Mouse (Mus musculus) kidney, adult 2 months (tissue): Measurements from ENCODE around the gene Nup214. TPM values are rescaled to one million over a fixed set of nuclear protein-coding genes. Genes with fewer than 3 reads are reported as not detected.

ENCODE experiments used
- DNase-seq: peaks from one replicate; pipeline ENCODE4 v3.0.0; 2021
- H3K27ac ChIP-seq: fragments of 200-500 bp; 2 replicates; pipeline ENCODE4 v1.5.1; 2012; ENCODE audit warnings: low read depth, low read length, control low read depth, inconsistent platforms; ENCODE audit not compliant: insufficient read depth
- H3K27me3 ChIP-seq: fragments of 200-500 bp; replicated peaks from 2 replicates; pipeline ENCODE4 v1.6.1; 2012; ENCODE audit warnings: mild to moderate bottlenecking, moderate library complexity, low read length, inconsistent platforms; ENCODE audit not compliant: control insufficient read depth, insufficient read depth
- H3K36me3 ChIP-seq: fragments of 200-500 bp; 2 replicates; pipeline ENCODE4 v1.6.1; 2012; ENCODE audit warnings: mild to moderate bottlenecking, moderate library complexity, low read length, inconsistent platforms; ENCODE audit not compliant: control insufficient read depth, insufficient read depth
- H3K4me1 ChIP-seq: fragments of 200-500 bp; 2 replicates; pipeline ENCODE4 v1.6.1; 2011; ENCODE audit warnings: low read length; ENCODE audit not compliant: control insufficient read depth, insufficient read depth
- H3K4me3 ChIP-seq: fragments of 200-500 bp; 2 replicates; pipeline ENCODE4 v1.5.1; 2011; ENCODE audit warnings: mild to moderate bottlenecking, low read depth, low read length, control low read depth; ENCODE audit not compliant: insufficient read depth
- CTCF ChIP-seq: fragments of 200-500 bp; conservative IDR thresholded peaks from 2 replicates; pipeline ENCODE4 v1.5.1; 2011; ENCODE audit warnings: low read depth, mild to moderate bottlenecking, control low read depth, low read length, moderate library complexity, mixed read lengths; ENCODE audit not compliant: insufficient read depth, insufficient read length
- POLR2A ChIP-seq: fragments of 200-500 bp; IDR thresholded peaks from one replicate; pipeline ENCODE4 v1.6.1; 2011; ENCODE audit warnings: low read depth, low read length, control low read depth
- WGBS: fragments of 180-500 bp; shearing (Covaris S2); methylation state at CpG from one replicate; pipeline ENCODE4 v1.1.7; 2018; 5-methylcytosine and 5-hydroxymethylcytosine counted together
- polyA plus RNA-seq: library from polyadenylated mRNA; depleted of rRNA; stranded (reverse); fragments of >200 nt; gene quantifications from 2 replicates; pipeline ENCODE4 v1.2.3, GENCODE M21; 2012

The Nup214 gene
- polyA plus RNA-seq, 1 experiment: 41.8 TPM

DNA sequence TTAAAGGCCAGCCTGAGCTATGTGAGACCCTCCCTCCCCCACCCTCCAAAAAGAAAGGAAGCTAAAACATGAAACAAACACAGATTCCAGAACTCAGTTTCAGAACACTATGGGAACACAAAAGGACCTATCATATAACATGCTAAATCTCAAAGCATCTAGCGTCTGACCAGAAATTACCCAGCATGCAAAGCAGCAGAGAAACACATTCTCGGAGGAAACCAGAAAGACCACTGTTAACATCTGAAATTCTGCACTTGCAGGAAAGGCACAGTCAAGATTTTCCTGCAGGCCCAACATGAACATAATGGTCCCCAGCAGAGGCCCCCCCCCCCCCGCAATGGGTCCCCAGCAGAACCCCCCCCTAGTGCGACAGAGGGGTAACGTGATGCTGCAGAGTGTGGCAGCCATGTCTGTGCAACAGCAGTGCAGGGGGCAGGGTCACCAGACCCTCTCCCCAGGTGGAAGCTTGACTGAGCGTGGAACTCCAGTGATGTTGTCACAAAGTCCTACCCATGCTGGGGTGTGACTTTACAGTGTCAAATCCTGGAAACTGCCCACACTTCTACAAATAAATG, 86.1 kb downstream of the Nup214 start:
- Histone ChIP-seq H3K27ac (no peak overlapping the region), H3K4me1 (no peaks in the 10 kb centered on the region), H3K27me3 (no peaks in the 10 kb centered on the region), H3K36me3 (no peaks in the 10 kb centered on the region), H3K4me3 (no peak overlapping the region)
- DNase-seq: no peak
- TF ChIP-seq CTCF (no peak), POLR2A (no peak)
- 65% methylated on average over 6 of the region's 6 CpGs for WGBS

DNA sequence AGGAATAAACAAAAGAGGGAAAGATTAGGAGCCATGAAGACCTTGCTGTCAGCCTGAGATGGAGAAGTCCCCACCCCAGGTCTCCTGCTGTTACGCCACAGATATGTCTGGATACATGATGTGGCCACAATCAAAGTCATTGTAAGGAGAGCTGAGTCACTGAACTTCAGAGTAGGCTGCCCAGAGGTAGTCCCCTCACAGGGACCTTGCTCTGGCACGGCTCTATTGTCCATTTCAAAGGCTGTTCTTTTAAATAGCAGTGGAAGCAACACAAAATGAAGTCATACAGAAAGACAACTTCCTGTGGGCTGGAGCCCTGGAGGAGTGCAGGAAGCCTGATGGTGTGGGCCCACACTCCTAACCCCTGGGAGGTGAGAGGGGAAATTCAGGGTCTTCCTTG, 87.0 kb downstream of the Nup214 start:
- H3K36me3 ChIP-seq: no peaks in the 10 kb centered on the region
- H3K27me3 ChIP-seq: no peaks in the 10 kb centered on the region
- H3K4me1 ChIP-seq: no peaks in the 10 kb centered on the region
- TF ChIP-seq CTCF (no peak), POLR2A (no peak)
- no peak for DNase-seq
- H3K27ac ChIP-seq: no peak overlapping the region
- 70% methylated on average over 2 of the region's 2 CpGs for whole genome bisulfite sequencing
- no peak overlapping the region for H3K4me3 ChIP-seq

DNA sequence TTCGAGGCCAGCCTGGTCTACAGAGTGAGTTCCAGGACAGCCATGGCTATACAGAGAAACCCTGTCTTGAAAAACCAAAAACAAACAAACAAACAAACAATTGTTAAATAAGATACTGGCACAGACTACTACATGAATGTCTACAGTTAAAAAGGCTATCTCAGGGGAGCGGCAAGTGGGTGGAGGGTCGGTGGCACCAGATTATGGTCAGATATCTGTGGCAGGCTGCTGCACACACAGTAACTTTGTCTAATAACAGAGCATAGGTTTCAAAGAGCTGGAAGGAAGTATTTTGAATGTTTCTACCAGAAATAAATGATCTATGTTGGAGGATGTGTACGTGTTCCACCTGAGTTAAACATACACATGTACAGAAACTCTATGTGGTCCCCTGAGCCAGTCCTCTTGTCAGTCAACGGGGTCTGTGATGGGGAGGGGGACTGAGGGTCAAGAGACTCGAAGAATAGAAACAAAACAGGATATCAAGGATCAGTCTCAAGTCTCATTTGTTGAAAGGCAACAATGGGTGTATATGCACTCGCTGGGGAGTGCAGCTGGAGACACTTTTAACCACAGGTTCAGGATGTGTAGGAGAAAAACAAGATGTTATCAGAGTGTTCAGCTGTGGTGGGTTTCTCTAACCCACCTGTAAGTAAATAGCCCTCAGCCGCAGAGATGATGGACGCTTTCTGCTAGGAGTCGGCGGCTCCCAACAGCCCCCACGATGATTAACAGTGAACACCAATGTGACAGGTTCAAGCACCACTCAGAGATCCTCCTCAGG, 87.7 kb downstream of the Nup214 start:
- Histone ChIP-seq H3K27ac (no peak overlapping the region), H3K4me3 (no peak overlapping the region), H3K27me3 (no peaks in the 10 kb centered on the region), H3K36me3 (no peaks in the 10 kb centered on the region), H3K4me1 (no peaks in the 10 kb centered on the region)
- no peak for DNase-seq
- WGBS: 63% methylated on average over 12 of the region's 12 CpGs
- TF ChIP-seq CTCF (no peak), POLR2A (no peak)

DNA sequence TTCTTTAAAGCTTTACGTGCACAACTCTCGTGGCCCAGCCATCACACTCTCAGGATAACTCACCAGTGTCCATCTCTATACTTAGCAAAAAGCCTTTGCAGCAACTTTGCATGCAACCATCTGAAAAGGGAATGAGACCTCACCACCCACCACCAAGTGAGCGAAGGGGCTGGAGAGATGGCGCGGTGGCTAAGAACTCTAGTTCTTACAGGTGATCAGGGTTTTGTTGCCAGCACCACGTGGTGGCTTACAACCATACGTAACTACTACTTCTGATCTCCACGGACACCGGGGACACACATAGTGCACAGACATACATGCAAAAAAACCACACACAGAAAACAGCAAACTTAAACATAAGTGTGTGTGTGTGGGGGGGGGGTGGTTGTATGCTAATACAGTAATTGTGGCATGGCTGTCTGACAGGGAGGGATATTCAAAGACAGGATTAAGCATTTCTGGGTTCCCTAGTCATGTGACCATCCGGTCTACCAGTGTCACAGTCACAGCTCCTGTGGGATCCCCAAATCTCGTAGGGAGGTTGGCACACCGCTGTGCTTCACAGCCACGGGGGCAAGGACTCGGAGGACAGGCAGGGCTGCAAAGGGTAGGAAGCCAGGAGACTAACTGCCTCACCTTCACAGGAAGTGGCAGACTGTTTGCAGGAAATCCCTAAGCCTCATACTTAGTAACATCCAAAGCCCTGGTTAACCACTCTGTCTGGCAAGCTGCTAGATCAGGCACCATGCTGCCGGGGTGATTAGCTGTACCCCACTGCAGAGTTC, 88.6 kb downstream of the Nup214 start:
- Histone ChIP-seq H3K27me3 (no peaks in the 10 kb centered on the region), H3K4me1 (no peaks in the 10 kb centered on the region), H3K27ac (no peak overlapping the region), H3K36me3 (no peaks in the 10 kb centered on the region), H3K4me3 (no peak overlapping the region)
- TF ChIP-seq POLR2A: no peak
- no peak for TF ChIP-seq CTCF
- DNase-seq: no peak
- WGBS: 84% methylated on average over 15 of the region's 15 CpGs

DNA sequence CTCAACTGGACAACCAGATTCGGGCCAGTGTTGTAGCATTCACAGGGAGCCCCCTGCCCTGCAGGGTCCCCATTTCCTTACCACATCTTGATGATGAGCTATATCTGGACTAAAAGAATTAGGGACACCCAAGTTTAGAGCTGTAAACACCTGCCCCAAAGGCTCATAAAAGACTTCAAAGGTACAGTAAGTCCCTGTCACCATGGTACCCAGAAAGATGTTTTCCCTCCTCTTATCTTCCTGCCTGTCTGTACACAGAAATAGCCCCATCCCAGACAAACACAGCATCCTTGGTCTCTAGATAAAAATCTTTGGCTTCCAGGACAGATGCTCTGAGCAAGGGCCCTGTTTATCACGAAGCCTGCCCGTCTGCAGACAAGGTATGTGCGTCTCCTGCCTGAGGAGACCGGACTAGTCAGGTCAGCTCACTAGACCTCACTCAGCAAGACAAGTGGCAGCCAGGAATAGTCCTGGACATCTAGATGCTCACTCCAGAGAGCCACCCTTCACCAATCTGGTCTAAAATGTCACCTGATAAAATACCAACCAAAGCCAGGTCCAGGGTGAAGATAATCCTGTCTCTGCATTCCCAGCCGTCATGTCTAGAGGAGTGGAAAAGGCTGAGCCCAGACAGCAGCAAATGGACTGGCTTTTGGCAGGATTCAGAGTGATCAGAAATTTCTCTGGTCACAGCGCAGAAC, 89.4 kb downstream of the Nup214 start:
- TF ChIP-seq CTCF (no peak), POLR2A (no peak)
- WGBS: 88% methylated on average over 7 of the region's 7 CpGs
- Histone ChIP-seq H3K36me3 (no peaks in the 10 kb centered on the region), H3K4me1 (no peaks in the 10 kb centered on the region), H3K4me3 (no peak overlapping the region), H3K27ac (no peak overlapping the region), H3K27me3 (no peaks in the 10 kb centered on the region)
- no peak for DNase-seq

DNA sequence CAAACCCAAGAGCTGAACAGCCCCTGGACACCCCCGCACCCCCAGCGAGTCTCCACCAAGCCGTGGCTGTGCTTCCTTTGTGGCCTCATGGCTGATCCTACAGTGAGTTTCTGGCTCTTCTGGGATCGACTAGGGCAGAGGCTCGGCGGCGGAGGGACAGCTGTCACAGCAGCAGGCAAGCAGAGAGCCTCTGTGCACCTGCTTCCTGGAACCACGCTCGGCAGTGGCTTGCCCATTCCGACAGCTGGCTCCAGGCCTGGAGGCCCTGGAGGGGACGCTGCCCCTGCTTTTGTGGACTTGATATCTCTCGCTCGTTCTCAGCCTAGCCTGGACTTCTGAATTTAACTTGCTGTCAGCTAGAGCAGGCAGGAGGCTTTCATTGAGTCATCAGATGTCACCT, 90.7 kb downstream of the Nup214 start:
- no peak overlapping the region for H3K27ac ChIP-seq
- H3K27me3 ChIP-seq: no peaks in the 10 kb centered on the region
- WGBS: 73% methylated on average over 13 of the region's 13 CpGs
- TF ChIP-seq POLR2A (no peak), CTCF (no peak)
- no peaks in the 10 kb centered on the region for H3K4me1 ChIP-seq
- no peak for DNase-seq
- H3K4me3 ChIP-seq: no peak overlapping the region
- H3K36me3 ChIP-seq: no peaks in the 10 kb centered on the region

DNA sequence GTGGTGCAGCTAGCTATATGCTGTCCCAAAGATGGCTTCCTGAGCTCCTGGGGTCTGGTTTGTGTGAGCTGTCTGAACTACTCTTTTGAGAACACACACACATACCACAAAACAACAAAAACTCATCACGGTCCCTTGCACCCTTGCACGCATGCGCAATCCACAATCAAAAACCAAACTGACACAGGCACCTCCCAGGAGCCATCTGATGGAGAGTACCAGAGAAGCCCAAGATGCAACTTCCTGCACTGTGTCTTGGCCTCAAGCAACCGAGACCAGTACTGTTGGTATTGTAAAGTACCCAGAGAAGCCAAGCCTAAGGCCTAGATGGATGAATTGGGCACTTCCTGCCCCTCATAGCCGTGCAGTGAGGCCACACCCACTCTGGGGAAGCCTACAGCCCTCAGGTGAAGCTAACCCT, 91.1 kb downstream of the Nup214 start:
- TF ChIP-seq POLR2A (no peak), CTCF (no peak)
- no peak overlapping the region for H3K4me3 ChIP-seq
- 82% methylated on average over 5 of the region's 5 CpGs for WGBS
- no peak overlapping the region for H3K27ac ChIP-seq
- no peaks in the 10 kb centered on the region for H3K4me1 ChIP-seq
- no peaks in the 10 kb centered on the region for H3K27me3 ChIP-seq
- H3K36me3 ChIP-seq: no peaks in the 10 kb centered on the region
- DNase-seq: no peak
